Mouse (Mus musculus) intestine, embryonic 14.5 days (tissue): ENCODE measurements around the gene Tsga10. TPM values are rescaled to one million over a fixed set of nuclear protein-coding genes. Genes with fewer than 3 reads are reported as not detected.
"Not testable (repeated sequence)": the region's sequence is repeated elsewhere in the genome, so short reads cannot be mapped to it uniquely, and the experiment has no call there.

ENCODE experiments used
- ATAC-seq: fragments of 200-750 bp; cut with Nextera tagmentation; replicated peaks from 2 replicates; pipeline ENCODE4 v1.8.0; 2017; ENCODE audit warnings: low read depth, moderate number of reproducible peaks, moderate TSS enrichment, moderate library complexity; ENCODE audit not compliant: low FRiP score, low TSS enrichment
- DNase-seq: peaks from one replicate; pipeline ENCODE4 v3.0.0-alpha.2; 2018; ENCODE audit warnings: low spot score
- H3K27ac ChIP-seq: fragments of 300-500 bp; sonication (generic); 2 replicates; pipeline ENCODE4 v1.5.1; 2014; ENCODE audit warnings: low read depth, mild to moderate bottlenecking, control low read depth
- H3K27me3 ChIP-seq: fragments of 300-500 bp; sonication (generic); replicated peaks from 2 replicates; pipeline ENCODE4 v1.6.1; 2014; ENCODE audit warnings: low read length, control low read depth; ENCODE audit not compliant: control insufficient read depth, insufficient read depth
- H3K36me3 ChIP-seq: fragments of 300-500 bp; sonication (generic); 2 replicates; pipeline ENCODE4 v1.6.1; 2014; ENCODE audit warnings: low read length, control low read depth; ENCODE audit not compliant: control insufficient read depth, insufficient read depth
- H3K4me1 ChIP-seq: fragments of 300-500 bp; sonication (generic); replicated peaks from 2 replicates; pipeline ENCODE4 v1.6.1; 2014; ENCODE audit warnings: low read length, control low read depth, mixed read lengths; ENCODE audit not compliant: control insufficient read depth, insufficient read depth
- H3K4me2 ChIP-seq: fragments of 300-500 bp; sonication (generic); 2 replicates; pipeline ENCODE4 v1.6.1; 2014; ENCODE audit warnings: low read length
- H3K4me3 ChIP-seq: fragments of 300-500 bp; sonication (generic); 2 replicates; pipeline ENCODE4 v1.5.1; 2014; ENCODE audit warnings: low read depth, low read length, control low read depth, mixed read lengths
- H3K9ac ChIP-seq: fragments of 300-500 bp; sonication (generic); 2 replicates; pipeline ENCODE4 v1.6.1; 2014; ENCODE audit warnings: mild to moderate bottlenecking, low read length
- H3K9me3 ChIP-seq: fragments of 300-500 bp; sonication (generic); 2 replicates; pipeline ENCODE4 v1.6.1; 2016; ENCODE audit warnings: low read length, control low read depth; ENCODE audit not compliant: control insufficient read depth
- WGBS: fragments of 180-500 bp; shearing (Covaris S2); extraction: QIAGEN DNeasy Blood & Tissue Kit; methylation state at CpG from one replicate; pipeline ENCODE4 v1.1.7; 2014; 5-methylcytosine and 5-hydroxymethylcytosine counted together
- polyA plus RNA-seq: library from polyadenylated mRNA; unstranded; fragments of >200 nt; fragmentation: Nextera tagmentation; extraction: Ambion mirVana; gene quantifications from 2 replicates; pipeline ENCODE4 v1.2.1, GENCODE M21; 2014

The Tsga10 gene
- polyA plus RNA-seq, 1 experiment from 2014 or later: 4.9 TPM

GRCm38 (mm10) chr1:37719030-37719723, 147.1 kb downstream of the Tsga10 start:
- H3K27me3 ChIP-seq: peaks cover 15% of the 10 kb centered on the region
- H3K27ac ChIP-seq: no peak overlapping the region
- 3% methylated on average over 49 of the region's 49 CpGs for WGBS
- H3K9ac ChIP-seq: peak overlapping the region; percentile 52
- no peaks in the 10 kb centered on the region for H3K4me1 ChIP-seq
- no peak; the same call in 1 of the 2 replicates for ATAC-seq
- peak overlapping the region; percentile 56 for H3K4me3 ChIP-seq
- no peaks in the 10 kb centered on the region for H3K36me3 ChIP-seq
- peak overlapping the region; percentile 82 for H3K4me2 ChIP-seq
- H3K9me3 ChIP-seq: no peaks in the 10 kb centered on the region
- DNase-seq: peak; percentile 67

- Histone ChIP-seq H3K36me3 (no peaks in the 10 kb centered on the region), H3K9ac (no peak overlapping the region), H3K27me3 (peaks cover 15% of the 10 kb centered on the region), H3K27ac (no peak overlapping the region), H3K4me1 (no peaks in the 10 kb centered on the region), H3K9me3 (no peaks in the 10 kb centered on the region), H3K4me2 (0 out of 2 replicates have a peak overlapping the region, but pooled peaks have one; percentile 82), H3K4me3 (no peak overlapping the region)
- WGBS: 47% methylated on average over 7 of the region's 7 CpGs
- DNase-seq (no peak), ATAC-seq (no peak)
These were observed 147.7 kb downstream of the Tsga10 start for GRCm38 (mm10) chr1:37718516-37718915.

GRCm38 (mm10) chr1:37717415-37718195, 148.6 kb downstream of the Tsga10 start:
- Histone ChIP-seq H3K4me3 (no peak overlapping the region), H3K4me2 (no peak overlapping the region), H3K36me3 (no peaks in the 10 kb centered on the region), H3K27ac (no peak overlapping the region), H3K9ac (no peak overlapping the region), H3K27me3 (peaks cover 15% of the 10 kb centered on the region), H3K9me3 (no peaks in the 10 kb centered on the region), H3K4me1 (no peaks in the 10 kb centered on the region)
- no peak for ATAC-seq
- no peak for DNase-seq
- 71% methylated on average over 14 of the region's 14 CpGs for WGBS

GRCm38 (mm10) chr1:37712357-37712737, 153.9 kb downstream of the Tsga10 start:
- H3K4me3 ChIP-seq, H3K9me3 ChIP-seq, H3K9ac ChIP-seq, H3K27ac ChIP-seq, DNase-seq, H3K4me1 ChIP-seq, H3K27me3 ChIP-seq, H3K36me3 ChIP-seq, H3K4me2 ChIP-seq: not testable (repeated sequence)
- 0 out of 2 replicates have a peak, but pooled peaks have one; percentile 47 for ATAC-seq
- WGBS: 52% methylated on average over 4 of the region's 4 CpGs

GRCm38 (mm10) chr1:37711596-37712356, 154.5 kb downstream of the Tsga10 start:
- no peak overlapping the region for H3K27ac ChIP-seq
- H3K4me2 ChIP-seq: no peak overlapping the region
- H3K4me3 ChIP-seq: no peak overlapping the region
- no peak overlapping the region for H3K9ac ChIP-seq
- no peak for DNase-seq
- H3K36me3 ChIP-seq: no peaks in the 10 kb centered on the region
- WGBS: 83% methylated on average over 10 of the region's 10 CpGs
- no peaks in the 10 kb centered on the region for H3K9me3 ChIP-seq
- H3K4me1 ChIP-seq: no peaks in the 10 kb centered on the region
- no peaks in the 10 kb centered on the region for H3K27me3 ChIP-seq
- ATAC-seq: no peak

- H3K9me3 ChIP-seq: no peaks in the 10 kb centered on the region
- no peak for ATAC-seq
- WGBS: 95% methylated on average over 5 of the region's 5 CpGs
These were observed 155.1 kb downstream of the Tsga10 start for GRCm38 (mm10) chr1:37711082-37711481.

GRCm38 (mm10) chr1:37709736-37710135, 156.5 kb downstream of the Tsga10 start:
- no peak for ATAC-seq
- Histone ChIP-seq H3K27me3 (no peaks in the 10 kb centered on the region), H3K9ac (no peak overlapping the region), H3K36me3 (no peaks in the 10 kb centered on the region), H3K27ac (no peak overlapping the region), H3K9me3 (no peaks in the 10 kb centered on the region), H3K4me3 (no peak overlapping the region), H3K4me2 (no peak overlapping the region), H3K4me1 (no peaks in the 10 kb centered on the region)
- no peak for DNase-seq
- 77% methylated on average over 8 of the region's 8 CpGs for WGBS

More at GRCm38 (mm10) chr1:37711082-37711481, 155.1 kb downstream of the Tsga10 start:
- H3K4me2 ChIP-seq: no peak overlapping the region
- no peaks in the 10 kb centered on the region for H3K4me1 ChIP-seq
- no peaks in the 10 kb centered on the region for H3K27me3 ChIP-seq
- H3K4me3 ChIP-seq: no peak overlapping the region
- DNase-seq: no peak
- no peak overlapping the region for H3K27ac ChIP-seq
- no peaks in the 10 kb centered on the region for H3K36me3 ChIP-seq
- no peak overlapping the region for H3K9ac ChIP-seq

GRCm38 (mm10) chr1:37708270-37708955, 157.8 kb downstream of the Tsga10 start:
- Histone ChIP-seq H3K36me3 (no peaks in the 10 kb centered on the region), H3K27me3 (no peaks in the 10 kb centered on the region), H3K9me3 (no peaks in the 10 kb centered on the region), H3K9ac (no peak overlapping the region), H3K4me1 (no peaks in the 10 kb centered on the region), H3K27ac (no peak overlapping the region), H3K4me3 (no peak overlapping the region), H3K4me2 (no peak overlapping the region)
- DNase-seq: no peak
- no peak for ATAC-seq
- 88% methylated on average over 6 of the region's 6 CpGs for WGBS
